Mouse (Mus musculus): ENCODE data around the gene Adam23. TPM values are rescaled to one million over a fixed set of nuclear protein-coding genes. Genes with fewer than 3 reads are reported as not detected.
"Not testable (repeated sequence)": the region's sequence is repeated elsewhere in the genome, so short reads cannot be mapped to it uniquely, and the experiment has no call there.

Gene Adam23
- polyA plus RNA-seq, 1 experiment from 2014 or later = 3.0 TPM

GRCm38 (mm10) chr1:63628211-63628610 is 182.5 kb downstream of the Adam23 start:
- H3K36me3 ChIP-seq (ENCODE audit: control insufficient read depth, insufficient read depth, low read length) = no peaks in the 10 kb centered on the region
- no peak for ATAC-seq (replicated peaks; ENCODE audit: low FRiP score, low TSS enrichment, low read depth)
- H3K9me3 ChIP-seq (ENCODE audit: control insufficient read depth, low read length) = no peaks in the 10 kb centered on the region
- DNase-seq (ENCODE audit: low spot score) = no peak
- H3K4me3 ChIP-seq (ENCODE audit: low read depth, low read length) = no peak overlapping the region
- H3K27ac ChIP-seq (ENCODE audit: low read depth) = no peak overlapping the region
- H3K4me1 ChIP-seq (replicated peaks; ENCODE audit: control insufficient read depth, insufficient read depth, low read length) = no peaks in the 10 kb centered on the region
- no peak overlapping the region for H3K4me2 ChIP-seq (ENCODE audit: low read length)
- 30% methylated on average over 2 of the region's 2 CpGs for WGBS
- H3K27me3 ChIP-seq (replicated peaks; ENCODE audit: control insufficient read depth, insufficient read depth, low read length) = no peaks in the 10 kb centered on the region
- H3K9ac ChIP-seq (ENCODE audit: low read length) = no peak overlapping the region

GRCm38 (mm10) chr1:63630390-63630789 is 184.7 kb downstream of the Adam23 start:
- DNase-seq (ENCODE audit: low spot score); H3K4me3 ChIP-seq (ENCODE audit: low read depth, low read length); H3K4me2 ChIP-seq (ENCODE audit: low read length); H3K27me3 ChIP-seq (replicated peaks; ENCODE audit: control insufficient read depth, insufficient read depth, low read length); H3K9me3 ChIP-seq (ENCODE audit: control insufficient read depth, low read length); H3K9ac ChIP-seq (ENCODE audit: low read length); ATAC-seq (replicated peaks; ENCODE audit: low FRiP score, low TSS enrichment, low read depth); H3K27ac ChIP-seq (ENCODE audit: low read depth); H3K4me1 ChIP-seq (replicated peaks; ENCODE audit: control insufficient read depth, insufficient read depth, low read length); H3K36me3 ChIP-seq (ENCODE audit: control insufficient read depth, insufficient read depth, low read length): not testable (repeated sequence)

GRCm38 (mm10) chr1:63639921-63640320 is 194.2 kb downstream of the Adam23 start:
- H3K9me3 ChIP-seq (ENCODE audit: control insufficient read depth, low read length) = no peaks in the 10 kb centered on the region
- no peak overlapping the region for H3K9ac ChIP-seq (ENCODE audit: low read length)
- H3K27me3 ChIP-seq (replicated peaks; ENCODE audit: control insufficient read depth, insufficient read depth, low read length) = no peaks in the 10 kb centered on the region
- H3K4me2 ChIP-seq (ENCODE audit: low read length) = no peak overlapping the region
- 79% methylated on average over 6 of the region's 6 CpGs for WGBS
- no peak for ATAC-seq (replicated peaks; ENCODE audit: low FRiP score, low TSS enrichment, low read depth)
- no peak overlapping the region for H3K4me3 ChIP-seq (ENCODE audit: low read depth, low read length)
- no peak overlapping the region for H3K27ac ChIP-seq (ENCODE audit: low read depth)
- no peak for DNase-seq (ENCODE audit: low spot score)
- no peaks in the 10 kb centered on the region for H3K36me3 ChIP-seq (ENCODE audit: control insufficient read depth, insufficient read depth, low read length)
- no peaks in the 10 kb centered on the region for H3K4me1 ChIP-seq (replicated peaks; ENCODE audit: control insufficient read depth, insufficient read depth, low read length)

Other genes starting within 250 kb of the Adam23 start
- 0.09 TPM in 1 of 2 replicates, not detected in the other for gene Gpr1, start 231.3 kb upstream of the Adam23 start, polyA plus RNA-seq (2014; fragmentation: Nextera tagmentation; extraction: Ambion mirVana)
- gene Zdbf2, start 172.6 kb upstream of the Adam23 start, polyA plus RNA-seq (2014; fragmentation: Nextera tagmentation; extraction: Ambion mirVana) = 7.5 and 9.6 TPM in 2 replicates
- gene Gm39653, start 170.1 kb downstream of the Adam23 start, polyA plus RNA-seq (2014; fragmentation: Nextera tagmentation; extraction: Ambion mirVana) = not detected in 2 replicates
- not detected in 2 replicates for gene Dytn, start 241.0 kb downstream of the Adam23 start, polyA plus RNA-seq (2014; fragmentation: Nextera tagmentation; extraction: Ambion mirVana)